Mouse (Mus musculus) T-helper 17 cell (primary cell): ENCODE data around the gene Tmed2.

Experiments used
- in situ Hi-C, 2 experiments: fragments of 300-600 bp; cut with MboI, MseI; formaldehyde crosslinking; loops; 1 replicate in 1 of 2; 2 replicates in 1 of 2; pipeline ENCODE4 v1.15.1; 2025; ENCODE audit warnings: high pct_unique_total_duplicates in 2 of 2

Tmed2 gene

GRCm38 (mm10) chr5:124540383-124540786 lies at the start of gene Tmed2:
Tmed2 (plus strand) TSS chr5:124540695.
- in situ Hi-C loops = loop anchor here in 1 of 2 experiments (5.0 to 10.0 kb wide), 2 partner anchors 113 to 186 kb away; partner anchors contain the start of gene Sbno1

GRCm38 (mm10) chr5:124491732-124492131 lies 48.8 kb upstream of the Tmed2 start:
- in situ Hi-C loops = no loop called here

DNA sequence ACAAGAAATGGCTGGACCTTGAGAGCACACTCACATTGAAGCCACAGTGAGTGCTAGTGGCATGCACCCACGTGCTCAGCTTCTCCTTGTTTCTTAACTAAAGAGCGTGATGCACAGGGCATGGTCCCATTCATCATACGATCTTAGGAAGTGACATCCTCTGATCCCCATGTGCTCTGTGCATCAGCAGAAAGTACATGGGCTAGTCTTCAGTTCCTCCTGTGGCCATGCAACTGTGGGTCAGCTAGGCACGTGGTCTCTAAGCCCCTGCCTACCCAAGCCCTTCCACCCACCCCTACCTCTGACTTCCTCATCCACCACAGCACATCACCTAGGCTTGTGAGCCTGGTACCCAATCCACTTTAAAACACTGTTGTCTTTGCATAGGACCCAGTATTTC lies 47.9 kb upstream of the Tmed2 start:
- in situ Hi-C loops = no loop called here

GRCm38 (mm10) chr5:124493455-124493854 lies 47.0 kb upstream of the Tmed2 start:
- in situ Hi-C loops = no loop called here

DNA sequence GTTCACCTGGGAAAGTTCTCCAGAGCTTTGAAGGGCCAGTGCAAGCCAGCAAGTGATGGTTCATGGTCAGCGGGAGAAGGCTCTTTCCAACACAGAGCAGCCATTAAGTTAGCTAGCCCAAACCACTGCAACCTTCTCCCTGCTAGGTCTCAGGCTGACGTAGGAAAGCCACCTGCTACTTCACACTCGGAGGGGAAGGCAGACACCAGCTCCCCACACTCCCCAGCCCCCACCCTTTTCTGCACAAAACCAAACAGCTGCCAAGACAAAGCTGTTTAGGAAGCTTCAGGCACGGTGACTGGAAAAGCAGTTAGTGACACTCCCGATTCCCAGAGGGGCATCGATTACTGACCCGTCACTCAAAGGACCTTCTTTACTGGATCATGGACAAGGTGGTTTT lies 44.9 kb upstream of the Tmed2 start:
- in situ Hi-C loops = loop anchor here in 1 of 2 experiments (5.0 kb wide), 1 partner anchor 42 kb away; no protein-coding TSS in a partner anchor

DNA sequence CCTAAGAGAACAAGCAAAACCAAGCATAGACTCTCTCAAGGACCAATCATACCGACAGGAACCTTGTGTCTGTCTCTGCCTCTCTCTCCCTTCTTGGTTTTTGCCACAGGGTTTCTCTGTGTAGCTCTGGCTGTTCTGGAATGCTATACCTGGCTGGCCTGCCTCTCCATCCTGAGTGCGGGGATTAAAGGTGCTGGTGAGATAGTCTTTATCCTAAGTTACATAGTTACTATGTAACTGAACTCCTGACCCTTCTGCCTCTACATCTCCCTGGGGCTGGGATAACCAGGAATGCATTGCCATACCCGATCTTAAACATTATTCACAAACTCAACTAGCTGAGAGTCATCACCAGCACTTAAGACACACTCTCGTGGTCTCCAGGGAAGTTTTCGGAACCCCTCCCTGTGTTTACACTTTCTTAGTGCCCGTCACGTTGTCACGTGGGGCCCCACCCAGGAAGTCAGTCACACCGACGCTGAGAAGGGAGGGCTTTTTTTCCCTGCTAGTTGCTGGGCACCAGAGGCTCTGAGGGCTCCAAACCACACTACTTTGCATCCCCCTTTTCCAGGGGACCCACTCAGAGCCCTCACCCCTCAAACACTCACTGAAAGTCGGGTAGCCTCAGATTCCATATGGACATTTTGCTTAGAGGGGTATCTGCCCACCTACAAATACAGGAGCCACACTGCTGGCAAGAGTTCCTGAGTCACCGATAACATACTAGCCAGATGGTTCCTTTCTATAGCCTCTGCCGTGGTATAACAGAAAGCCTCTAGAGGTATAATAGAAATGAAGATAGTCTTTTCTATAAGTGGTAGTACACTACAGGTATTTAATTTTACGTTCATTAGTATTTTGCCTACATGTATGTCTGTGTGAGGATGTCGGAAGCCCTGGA lies 43.6 kb upstream of the Tmed2 start:
- in situ Hi-C loops = loop anchor here in 1 of 2 experiments (5.0 kb wide), 1 partner anchor 40 kb away; no protein-coding TSS in a partner anchor

DNA sequence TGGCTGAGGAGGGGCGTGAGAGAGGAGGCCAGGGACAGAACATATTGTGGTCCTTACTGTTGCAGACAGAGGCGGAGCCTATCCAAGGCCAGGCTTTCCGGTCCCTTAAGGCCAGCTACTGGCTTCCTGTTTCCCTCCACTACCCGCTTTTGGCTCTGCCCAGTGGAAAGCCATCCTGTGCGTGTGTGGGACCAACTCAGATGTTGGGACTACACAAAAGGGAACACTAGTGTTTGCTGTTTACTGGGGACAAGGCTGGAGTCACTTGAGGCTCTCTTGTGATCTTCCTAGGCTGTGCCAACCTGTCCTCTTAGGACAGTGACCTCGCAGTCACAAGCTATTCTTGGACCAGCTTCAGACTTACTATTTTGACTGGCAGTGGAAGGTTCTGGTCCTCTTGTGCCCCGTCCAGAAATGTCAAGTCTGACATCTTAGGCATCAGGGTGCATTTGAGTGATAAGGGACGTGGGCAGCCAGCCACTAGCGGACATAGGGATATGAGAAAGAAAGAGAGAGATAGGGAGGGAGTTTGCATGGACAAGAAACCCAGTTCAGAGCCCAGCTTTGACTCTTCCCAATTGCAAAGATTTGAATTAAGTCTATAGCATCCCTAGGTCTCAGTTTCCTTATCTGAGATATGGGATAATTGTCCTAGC lies 42.1 kb upstream of the Tmed2 start:
- in situ Hi-C loops = loop anchor here in 1 of 2 experiments (5.0 kb wide), 1 partner anchor 39 kb away; no protein-coding TSS in a partner anchor

DNA sequence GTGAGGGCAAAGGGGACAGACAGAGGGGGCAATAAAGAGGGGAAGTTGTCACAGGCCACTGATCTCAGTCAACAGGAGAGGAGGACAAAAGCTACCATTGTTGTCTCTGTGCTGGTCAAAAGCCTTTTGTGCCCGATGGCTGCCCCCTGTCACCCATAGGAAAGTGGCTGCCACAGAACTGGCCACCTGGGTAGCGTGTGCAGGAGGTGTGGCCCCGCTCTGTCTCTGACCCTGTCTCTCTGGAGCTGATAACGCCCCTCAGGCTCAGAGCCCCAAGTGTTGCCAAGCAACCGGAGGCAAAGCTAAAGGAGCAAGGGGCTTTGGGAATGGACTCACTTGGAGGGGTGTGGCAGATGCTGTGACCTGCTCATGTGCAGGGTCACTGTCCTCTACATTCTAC lies 41.5 kb upstream of the Tmed2 start:
- in situ Hi-C loops = loop anchor here in 1 of 2 experiments (5.0 kb wide), 1 partner anchor 38 kb away; no protein-coding TSS in a partner anchor

GRCm38 (mm10) chr5:124500037-124500436 lies 40.5 kb upstream of the Tmed2 start:
- in situ Hi-C loops = loop anchor here in 1 of 2 experiments (5.0 kb wide), 1 partner anchor 212 kb away; no protein-coding TSS in a partner anchor

- in situ Hi-C loops = loop anchor here in 1 of 2 experiments (5.0 kb wide), 1 partner anchor 212 kb away; no protein-coding TSS in a partner anchor
These were observed 39.9 kb upstream of the Tmed2 start for GRCm38 (mm10) chr5:124500573-124500972.

- in situ Hi-C loops = loop anchor here in 1 of 2 experiments (5.0 kb wide), 1 partner anchor 211 kb away; no protein-coding TSS in a partner anchor
These were observed 39.0 kb upstream of the Tmed2 start for GRCm38 (mm10) chr5:124501541-124501940.

- in situ Hi-C loops = loop anchor here in 1 of 2 experiments (5.0 kb wide), 1 partner anchor 209 kb away; no protein-coding TSS in a partner anchor
These were observed 36.8 kb upstream of the Tmed2 start for GRCm38 (mm10) chr5:124503742-124504141.

DNA sequence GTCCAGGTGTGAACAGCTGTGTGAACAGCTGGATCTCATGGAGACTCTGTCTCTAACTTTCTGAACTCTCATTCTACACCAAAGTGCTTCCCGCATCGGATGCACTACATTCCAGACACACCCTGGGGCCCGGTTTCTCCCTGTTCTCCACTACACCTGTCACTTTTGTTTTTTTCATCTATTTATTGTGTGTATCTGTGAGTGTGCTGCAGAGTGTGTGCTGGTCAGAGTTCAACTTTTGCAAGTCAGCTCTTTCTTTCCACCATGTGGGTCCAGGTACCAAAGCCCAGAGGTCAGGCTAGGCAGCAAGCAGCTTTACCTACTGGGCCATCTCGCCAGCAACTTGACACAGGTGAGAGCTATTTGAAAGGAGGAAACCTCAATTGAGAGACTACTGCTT lies 35.3 kb upstream of the Tmed2 start:
- in situ Hi-C loops = no loop called here

- in situ Hi-C loops = no loop called here
These were observed 33.6 kb upstream of the Tmed2 start for GRCm38 (mm10) chr5:124506731-124507359.

- in situ Hi-C loops = no loop called here
These were observed 31.3 kb upstream of the Tmed2 start for GRCm38 (mm10) chr5:124509200-124509599.

DNA sequence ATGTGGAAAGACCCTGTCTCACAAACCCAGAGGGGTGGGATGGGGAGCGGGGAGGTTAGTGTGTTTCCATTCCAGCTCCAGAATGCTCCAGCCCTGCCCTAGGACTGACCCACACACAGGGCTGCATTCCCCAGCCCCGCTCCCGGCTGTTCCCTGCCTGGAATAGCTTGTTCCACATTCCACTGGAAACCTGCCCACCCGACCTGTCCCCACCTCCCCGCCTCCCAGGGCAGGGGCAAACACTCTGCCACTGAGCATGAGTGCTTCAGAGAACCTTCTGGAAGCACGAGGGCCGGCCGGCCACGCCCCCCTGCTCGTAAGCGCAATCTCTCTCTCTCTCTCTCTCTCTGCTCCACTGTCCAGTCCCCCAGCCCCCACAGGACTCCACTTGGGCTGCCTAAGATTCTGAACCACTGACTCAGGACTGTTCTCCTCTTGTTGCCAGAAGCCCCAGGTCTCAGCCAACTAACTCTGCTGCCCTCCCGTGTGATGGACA lies 30.7 kb upstream of the Tmed2 start:
- in situ Hi-C loops = loop anchor here in 1 of 2 experiments (10.0 kb wide), 2 partner anchors 235 to 375 kb away; no protein-coding TSS in a partner anchor

DNA sequence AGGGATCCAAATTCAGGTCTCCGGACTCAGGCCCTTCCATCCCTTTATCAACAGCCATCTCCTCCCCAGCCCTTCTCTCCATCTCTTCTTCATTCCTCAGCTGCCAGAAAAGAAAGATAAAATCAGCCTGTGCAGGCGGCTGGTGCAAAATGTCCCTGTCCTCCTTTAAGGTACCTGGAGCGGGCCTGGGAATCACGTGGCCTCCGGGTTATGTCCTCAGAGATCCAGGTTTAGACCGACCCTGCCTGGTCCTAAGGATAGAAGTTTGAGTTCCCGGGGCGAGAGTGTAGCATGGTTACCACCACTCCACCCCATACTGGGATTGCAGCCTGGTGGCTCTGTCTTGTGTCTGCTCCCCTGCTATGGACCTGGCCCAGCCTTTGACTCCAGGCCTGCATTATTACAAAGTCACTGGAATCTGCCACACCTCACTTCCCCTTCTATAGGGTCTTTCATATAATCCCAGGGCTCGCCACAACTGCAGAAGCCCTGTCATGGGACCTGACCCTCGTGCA lies 29.9 kb upstream of the Tmed2 start:
- in situ Hi-C loops = loop anchor here in 1 of 2 experiments (10.0 kb wide), 2 partner anchors 234 to 376 kb away; no protein-coding TSS in a partner anchor

GRCm38 (mm10) chr5:124515789-124516188 lies 24.7 kb upstream of the Tmed2 start:
- in situ Hi-C loops = loop anchor here in 1 of 2 experiments (5.0 to 10.0 kb wide), 3 partner anchors 197 to 381 kb away; no protein-coding TSS in a partner anchor

DNA sequence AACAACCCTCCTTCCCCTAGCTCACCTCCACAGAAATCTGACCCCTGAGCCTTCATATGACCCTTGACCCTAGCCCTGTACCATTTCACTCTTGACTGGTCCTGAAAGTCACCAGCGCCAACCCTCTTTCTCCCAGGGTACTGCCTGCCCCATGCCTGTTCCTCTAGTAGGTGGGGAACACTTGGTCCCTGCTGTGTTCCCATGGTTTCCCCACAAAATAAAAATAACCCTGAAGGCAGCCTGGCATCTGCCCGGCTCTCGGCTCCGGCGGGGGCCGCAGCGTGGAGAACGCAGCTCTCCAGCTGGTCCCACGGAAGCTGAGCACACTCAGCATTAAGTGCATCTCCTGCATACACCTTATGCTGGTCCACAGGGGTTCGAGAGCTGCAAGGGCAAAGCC lies 21.8 kb upstream of the Tmed2 start:
- in situ Hi-C loops = loop anchor here in 1 of 2 experiments (5.0 to 10.0 kb wide), 3 partner anchors 194 to 384 kb away; no protein-coding TSS in a partner anchor

- in situ Hi-C loops = no loop called here
These were observed 18.9 kb upstream of the Tmed2 start for GRCm38 (mm10) chr5:124521588-124521987.

- in situ Hi-C loops = no loop called here
These were observed 17.5 kb upstream of the Tmed2 start for GRCm38 (mm10) chr5:124523032-124523431.
